Mouse (Mus musculus): Measurements from ENCODE around the gene Cmtr2. TPM values are rescaled to one million over a fixed set of nuclear protein-coding genes. Genes with fewer than 3 reads are reported as not detected.

Gene Cmtr2
- total RNA-seq (2023): 14.2 to 17.7 TPM (median 16.1 TPM) in 4 replicates

DNA sequence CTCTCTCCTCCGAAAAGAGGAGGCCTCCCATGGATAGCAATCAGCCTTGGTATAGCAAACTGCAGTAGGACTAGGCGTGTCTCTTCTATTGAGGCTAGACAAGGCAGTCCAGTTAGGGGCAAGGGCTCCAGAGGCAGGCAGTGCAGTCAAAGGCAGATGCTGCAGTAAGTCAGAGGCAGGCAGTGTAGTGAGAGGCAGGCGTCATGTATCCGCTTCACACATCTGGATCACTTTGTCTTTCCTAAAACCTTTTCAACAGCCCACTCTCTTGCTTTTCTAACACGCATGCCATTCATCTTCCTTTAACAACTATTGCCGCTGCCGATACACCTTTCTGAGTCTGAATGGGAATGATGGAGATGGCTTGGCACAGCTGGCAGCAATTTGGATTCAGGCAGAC lies at the start of gene Cmtr2:
Cmtr2 (plus strand) TSS at position 301 of the 400 bp plus-strand sequence.

DNA sequence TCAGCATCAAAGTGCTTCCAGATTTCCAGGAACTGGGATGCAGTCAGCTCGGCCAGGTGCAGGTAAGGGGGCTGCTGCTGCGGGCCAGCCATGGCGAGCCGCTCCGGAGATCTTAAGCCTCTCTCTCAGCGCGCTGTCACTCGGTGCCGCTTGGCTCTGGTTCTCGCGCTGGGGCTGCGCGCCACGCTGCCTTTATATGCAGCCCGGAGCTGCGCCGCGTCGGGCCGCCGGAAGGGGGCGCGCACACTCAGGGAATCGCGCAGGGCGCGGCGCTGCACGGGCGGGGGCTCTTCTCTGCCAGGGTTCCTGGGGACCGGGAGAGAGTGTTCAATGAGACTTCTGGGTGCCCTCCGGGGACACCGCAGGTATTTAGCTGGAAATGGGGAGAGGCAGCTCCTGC lies 47.4 kb upstream of the Cmtr2 start, which contains the start of gene Calb2:
Calb2 (minus strand) TSS at position 165 of the 400 bp plus-strand sequence.

GRCm38 (mm10) chr8:110266741-110267140 lies 51.3 kb downstream of the Cmtr2 start, which contains the start of gene Hydin:
TSS of gene Hydin (plus strand) at chr8:110266977.

Other genes starting within 250 kb of the Cmtr2 start
- gene Tat, start 225.2 kb upstream of the Cmtr2 start, total RNA-seq (2023): not detected in 4 replicates
- not detected in 4 replicates for gene Chst4, start 175.9 kb upstream of the Cmtr2 start, total RNA-seq (2023)
- gene Zfp612, start 135.9 kb upstream of the Cmtr2 start, total RNA-seq (2023): 5.2 to 7.2 TPM (median 6.8 TPM) in 4 replicates
- gene Gm21964, start 114.5 kb upstream of the Cmtr2 start, total RNA-seq (2023): not detected in 4 replicates
- gene Gm17720, start 112.9 kb upstream of the Cmtr2 start, total RNA-seq (2023): not detected in 4 replicates
- not detected in 4 replicates for gene Calb2, start 47.5 kb upstream of the Cmtr2 start, total RNA-seq (2023)
- not detected in 4 replicates for gene Hydin, start 51.3 kb downstream of the Cmtr2 start, total RNA-seq (2023)